Mouse (Mus musculus): ENCODE data around the gene Hsd17b7. TPM values are rescaled to one million over a fixed set of nuclear protein-coding genes. Genes with fewer than 3 reads are reported as not detected.
"Not testable (repeated sequence)": the region's sequence is repeated elsewhere in the genome, so short reads cannot be mapped to it uniquely, and the experiment has no call there.

The Hsd17b7 gene
- polyA plus RNA-seq, 1 experiment, result 9.5 TPM

- H3K79me2 ChIP-seq (ENCODE audit: control insufficient read depth, insufficient read depth), result peaks cover 6% of the 10 kb centered on the region
- TF ChIP-seq POLR2A (IDR thresholded peaks at IDR 0.05; ENCODE audit: insufficient read length, low read depth) (no peak), E2F4 (IDR thresholded peaks at IDR 0.05; ENCODE audit: insufficient read depth) (no peak), SRF (IDR thresholded peaks at IDR 0.05; ENCODE audit: control insufficient read depth, insufficient read length, low read depth) (peak; percentile 83), USF1 (IDR thresholded peaks at IDR 0.05; ENCODE audit: low read depth) (no peak), CEBPB (IDR thresholded peaks at IDR 0.05; ENCODE audit: insufficient read depth, poor library complexity, severe bottlenecking) (no peak)
- H3K36me3 ChIP-seq (ENCODE audit: control insufficient read depth, insufficient read depth), result peaks cover 40% of the 10 kb centered on the region
- no peaks in the 10 kb centered on the region for H3K27me3 ChIP-seq (ENCODE audit: control insufficient read depth, insufficient read depth, insufficient read length)
- H3K4me3 ChIP-seq, result no peak overlapping the region
- no peak overlapping the region for H3ac ChIP-seq (ENCODE audit: control insufficient read depth, insufficient read length)
- peak overlapping the region; percentile 13 for H3K4me2 ChIP-seq (ENCODE audit: low read depth)
Observed at GRCm38 (mm10) chr1:170006516-170006915, 37.5 kb upstream of the Hsd17b7 start.

DNA sequence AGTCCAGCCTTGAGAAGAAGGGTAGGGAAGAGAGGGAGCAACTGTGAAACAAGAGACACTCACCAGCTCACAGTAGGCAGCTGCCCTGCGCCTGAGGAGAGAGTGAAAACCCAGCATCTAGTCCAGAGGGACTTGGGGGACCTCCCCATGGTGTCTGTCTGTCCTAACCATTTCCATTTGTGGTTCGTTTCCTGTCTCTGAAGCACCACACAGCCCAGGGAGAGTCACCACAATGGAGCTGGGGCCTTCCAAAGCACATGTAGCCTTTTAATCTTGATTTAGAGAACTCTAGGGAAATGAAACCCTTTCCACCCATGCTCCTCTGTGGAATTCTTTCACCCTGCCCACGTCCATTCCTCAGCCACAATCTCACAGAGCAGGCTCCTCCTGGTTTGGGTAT lies 36.3 kb upstream of the Hsd17b7 start:
- Histone ChIP-seq H3K4me3 (no peak overlapping the region), H3K36me3 (ENCODE audit: control insufficient read depth, insufficient read depth) (peaks cover 51% of the 10 kb centered on the region), H3K79me2 (ENCODE audit: control insufficient read depth, insufficient read depth) (peaks cover 6% of the 10 kb centered on the region), H3ac (ENCODE audit: control insufficient read depth, insufficient read length) (no peak overlapping the region), H3K4me2 (ENCODE audit: low read depth) (no peak overlapping the region), H3K27me3 (ENCODE audit: control insufficient read depth, insufficient read depth, insufficient read length) (no peaks in the 10 kb centered on the region)
- TF ChIP-seq TCF3 (IDR thresholded peaks at IDR 0.05; ENCODE audit: insufficient read length, low read depth) (no peak), E2F4 (IDR thresholded peaks at IDR 0.05; ENCODE audit: insufficient read depth) (no peak), MYOG (IDR thresholded peaks at IDR 0.05; ENCODE audit: control insufficient read depth in 1 of 3, insufficient read depth in 1 of 3, insufficient read length in 2 of 3, low read depth in 2 of 3) (no peak), REST (IDR thresholded peaks at IDR 0.05; ENCODE audit: insufficient read depth, insufficient read length) (no peak), POLR2AphosphoS2 (IDR thresholded peaks at IDR 0.05; ENCODE audit: insufficient read length, low read depth) (no peak), CEBPB (IDR thresholded peaks at IDR 0.05; ENCODE audit: insufficient read depth, poor library complexity, severe bottlenecking) (no peak), POLR2A (IDR thresholded peaks at IDR 0.05; ENCODE audit: insufficient read length, low read depth) (no peak), SRF (IDR thresholded peaks at IDR 0.05; ENCODE audit: control insufficient read depth, insufficient read length, low read depth) (no peak), MYOD1 (IDR thresholded peaks at IDR 0.05; ENCODE audit: control insufficient read depth in 1 of 3, insufficient read length in 2 of 3, low read depth in 2 of 3) (no peak), TCF12 (IDR thresholded peaks at IDR 0.05; ENCODE audit: insufficient read depth, poor library complexity, severe bottlenecking) (no peak), USF1 (IDR thresholded peaks at IDR 0.05; ENCODE audit: low read depth) (no peak), MAX (IDR thresholded peaks at IDR 0.05; ENCODE audit: low read depth) (no peak)

DNA sequence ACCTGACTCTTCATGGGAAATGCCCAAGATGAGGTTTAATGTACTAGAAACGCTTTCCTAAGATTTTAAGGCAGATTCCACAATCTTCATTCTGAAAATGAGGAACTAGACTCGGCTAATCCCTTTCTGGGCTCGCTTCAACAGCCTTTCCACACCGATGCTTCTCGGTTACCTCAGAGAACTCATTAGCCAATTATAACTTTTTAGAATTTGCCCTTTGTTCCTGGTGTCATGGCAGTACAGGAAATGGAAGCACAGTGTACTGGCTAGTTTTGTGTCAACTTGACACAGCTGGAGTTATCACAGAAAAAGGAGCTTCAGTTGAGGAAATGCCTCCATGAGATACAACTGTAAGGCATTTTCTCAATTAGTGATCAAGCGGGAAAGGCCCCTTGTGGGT lies 24.9 kb upstream of the Hsd17b7 start:
- peaks cover 64% of the 10 kb centered on the region for H3K36me3 ChIP-seq (ENCODE audit: control insufficient read depth, insufficient read depth)
- not testable (repeated sequence) for H3K27me3 ChIP-seq (ENCODE audit: control insufficient read depth, insufficient read depth, insufficient read length); H3ac ChIP-seq (ENCODE audit: control insufficient read depth, insufficient read length); H3K4me2 ChIP-seq (ENCODE audit: low read depth); H3K4me3 ChIP-seq; H3K79me2 ChIP-seq (ENCODE audit: control insufficient read depth, insufficient read depth)

DNA sequence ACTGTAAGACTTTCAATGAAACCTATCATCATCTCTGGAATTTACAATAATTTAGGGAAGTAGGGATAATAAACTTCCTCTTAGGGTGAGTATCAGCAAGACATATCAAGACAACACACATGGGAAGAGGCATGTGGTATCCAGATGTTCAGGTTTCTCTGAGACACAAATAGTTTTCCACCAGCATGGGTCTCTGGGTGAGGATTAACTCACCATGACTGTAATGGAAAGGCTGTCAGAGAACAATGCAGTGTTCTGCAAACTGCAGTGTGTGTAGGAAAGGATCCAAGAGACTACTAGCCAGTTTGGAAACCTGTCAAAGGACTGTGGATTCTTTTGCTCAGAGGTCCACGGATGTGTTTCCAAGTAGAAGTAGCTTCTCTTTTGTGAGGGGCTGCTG lies 17.1 kb upstream of the Hsd17b7 start:
- no peaks in the 10 kb centered on the region for H3K27me3 ChIP-seq (ENCODE audit: control insufficient read depth, insufficient read depth, insufficient read length)
- H3K36me3 ChIP-seq (ENCODE audit: control insufficient read depth, insufficient read depth), result peaks cover 61% of the 10 kb centered on the region
- TF ChIP-seq E2F4 (IDR thresholded peaks at IDR 0.05; ENCODE audit: insufficient read depth) (no peak), MAX (IDR thresholded peaks at IDR 0.05; ENCODE audit: low read depth) (no peak), CEBPB (IDR thresholded peaks at IDR 0.05; ENCODE audit: insufficient read depth, poor library complexity, severe bottlenecking) (no peak), TCF3 (IDR thresholded peaks at IDR 0.05; ENCODE audit: insufficient read length, low read depth) (no peak), USF1 (IDR thresholded peaks at IDR 0.05; ENCODE audit: low read depth) (no peak), SRF (IDR thresholded peaks at IDR 0.05; ENCODE audit: control insufficient read depth, insufficient read length, low read depth) (no peak)
- H3K4me2 ChIP-seq (ENCODE audit: low read depth), result no peak overlapping the region
- H3K79me2 ChIP-seq (ENCODE audit: control insufficient read depth, insufficient read depth), result no peaks in the 10 kb centered on the region
- H3ac ChIP-seq (ENCODE audit: control insufficient read depth, insufficient read length), result no peak overlapping the region
- H3K4me3 ChIP-seq, result no peak overlapping the region

GRCm38 (mm10) chr1:169977621-169978020 lies 8.6 kb upstream of the Hsd17b7 start:
- no peak overlapping the region for H3K4me2 ChIP-seq (ENCODE audit: low read depth)
- H3K4me3 ChIP-seq, result no peak overlapping the region
- H3K27me3 ChIP-seq (ENCODE audit: control insufficient read depth, insufficient read depth, insufficient read length), result no peaks in the 10 kb centered on the region
- TF ChIP-seq POLR2A (IDR thresholded peaks at IDR 0.05; ENCODE audit: insufficient read length, low read depth), result no peak
- no peaks in the 10 kb centered on the region for H3K79me2 ChIP-seq (ENCODE audit: control insufficient read depth, insufficient read depth)
- peaks cover 29% of the 10 kb centered on the region for H3K36me3 ChIP-seq (ENCODE audit: control insufficient read depth, insufficient read depth)
- no peak overlapping the region for H3ac ChIP-seq (ENCODE audit: control insufficient read depth, insufficient read length)

DNA sequence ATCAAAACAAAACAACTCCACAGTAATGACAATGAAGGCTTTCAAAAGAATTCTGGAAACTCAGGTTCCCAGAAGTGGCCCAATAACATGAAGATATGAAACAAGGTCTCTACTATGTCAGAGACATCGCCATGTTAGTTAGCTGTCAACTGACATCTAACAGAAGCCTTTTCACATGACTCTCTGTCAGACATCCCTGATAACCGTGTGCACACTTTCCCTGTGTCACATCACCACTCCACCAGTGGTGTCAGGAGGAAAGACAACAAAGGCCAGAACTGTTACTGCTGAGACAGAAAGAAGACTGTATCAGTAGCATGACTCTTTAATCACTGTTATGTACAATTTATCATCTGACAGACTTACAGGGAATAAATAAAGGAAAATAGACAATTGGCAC lies 3.0 kb upstream of the Hsd17b7 start:
- TF ChIP-seq SRF (IDR thresholded peaks at IDR 0.05; ENCODE audit: control insufficient read depth, insufficient read length, low read depth) (no peak), TCF3 (IDR thresholded peaks at IDR 0.05; ENCODE audit: insufficient read length, low read depth) (no peak), CEBPB (IDR thresholded peaks at IDR 0.05; ENCODE audit: insufficient read depth, poor library complexity, severe bottlenecking) (no peak), MAX (IDR thresholded peaks at IDR 0.05; ENCODE audit: low read depth) (no peak), USF1 (IDR thresholded peaks at IDR 0.05; ENCODE audit: low read depth) (no peak), POLR2A (IDR thresholded peaks at IDR 0.05; ENCODE audit: insufficient read length, low read depth) (no peak), POLR2AphosphoS2 (IDR thresholded peaks at IDR 0.05; ENCODE audit: insufficient read length, low read depth) (no peak), E2F4 (IDR thresholded peaks at IDR 0.05; ENCODE audit: insufficient read depth) (no peak), TCF12 (IDR thresholded peaks at IDR 0.05; ENCODE audit: insufficient read depth, poor library complexity, severe bottlenecking) (no peak), MYOG (IDR thresholded peaks at IDR 0.05; ENCODE audit: control insufficient read depth in 1 of 3, insufficient read depth in 1 of 3, insufficient read length in 2 of 3, low read depth in 2 of 3) (no peak), MYOD1 (IDR thresholded peaks at IDR 0.05; ENCODE audit: control insufficient read depth in 1 of 3, insufficient read length in 2 of 3, low read depth in 2 of 3) (no peak), REST (IDR thresholded peaks at IDR 0.05; ENCODE audit: insufficient read depth, insufficient read length) (no peak)
- Histone ChIP-seq H3K4me3 (no peak overlapping the region), H3K79me2 (ENCODE audit: control insufficient read depth, insufficient read depth) (peaks cover 8% of the 10 kb centered on the region), H3K4me2 (ENCODE audit: low read depth) (no peak overlapping the region), H3K27me3 (ENCODE audit: control insufficient read depth, insufficient read depth, insufficient read length) (no peaks in the 10 kb centered on the region), H3K36me3 (ENCODE audit: control insufficient read depth, insufficient read depth) (peaks cover 13% of the 10 kb centered on the region), H3ac (ENCODE audit: control insufficient read depth, insufficient read length) (no peak overlapping the region)
